Mouse (Mus musculus) stomach, postnatal 0 days (tissue): ENCODE results near the gene Gna11.

Source experiments
- CTCF ChIP-seq: IDR thresholded peaks from 2 replicates; pipeline ENCODE4 v1.5.1; 2016; ENCODE audit warnings: antibody characterized with exemption, low read depth, mild to moderate bottlenecking, moderate library complexity
- EP300 ChIP-seq: optimal IDR thresholded peaks from 2 replicates; pipeline ENCODE3; 2016; ENCODE audit warnings: antibody characterized with exemption

DNA sequence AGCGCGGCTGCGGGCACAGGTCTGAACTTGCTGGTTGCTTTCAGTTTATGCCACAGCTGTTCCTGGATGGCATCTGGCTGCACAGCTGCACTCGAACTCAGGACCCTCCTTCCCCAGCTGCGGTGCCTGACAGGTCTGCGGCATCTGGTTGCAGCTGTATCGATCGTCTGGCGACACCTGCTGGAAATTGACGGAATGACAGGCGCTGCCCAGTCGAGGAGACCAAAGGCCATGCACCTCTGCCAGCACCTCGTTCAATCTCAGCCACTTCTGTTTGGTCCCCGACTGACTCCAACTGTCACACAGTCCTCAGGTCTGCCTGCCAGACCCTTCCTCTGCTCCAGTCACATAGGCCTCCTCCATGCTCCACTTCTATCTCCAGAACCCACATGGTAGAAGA lies 18.2 kb downstream of the Gna11 start:
- TF ChIP-seq CTCF, result peak; percentile 98
- TF ChIP-seq EP300, result no peak
